Mouse (Mus musculus) neural tube, embryonic 13.5 days (tissue): ENCODE measurements at regions not wholly inside any gene's neighbourhood (a gene's known extent, or its start where the extent isn't known, plus 50 kb on each side); places are given as distances from the start of the nearest gene placed in this dataset.

Experiments
- ATAC-seq: fragments of 200-750 bp; cut with Nextera tagmentation; 2 replicates; pipeline ENCODE4 v1.8.0; 2017; ENCODE audit warnings: low read depth, mild to moderate bottlenecking, moderate TSS enrichment, moderate library complexity
- H3K27ac ChIP-seq: fragments of 300-500 bp; sonication (generic); replicated peaks from 2 replicates; pipeline ENCODE4 v1.5.1; 2015; ENCODE audit warnings: moderate library complexity, mild to moderate bottlenecking, inconsistent platforms
- H3K27me3 ChIP-seq: fragments of 300-500 bp; sonication (generic); 2 replicates; pipeline ENCODE4 v1.6.1; 2015; ENCODE audit warnings: mild to moderate bottlenecking, inconsistent platforms
- H3K36me3 ChIP-seq: fragments of 300-500 bp; sonication (generic); 2 replicates; pipeline ENCODE4 v1.6.1; 2015; ENCODE audit warnings: mild to moderate bottlenecking, inconsistent platforms
- H3K4me1 ChIP-seq: fragments of 300-500 bp; sonication (generic); replicated peaks from 2 replicates; pipeline ENCODE4 v1.6.1; 2015; ENCODE audit warnings: inconsistent platforms
- H3K4me2 ChIP-seq: fragments of 300-500 bp; sonication (generic); 2 replicates; pipeline ENCODE4 v1.6.1; 2015; ENCODE audit warnings: inconsistent platforms, mild to moderate bottlenecking, moderate library complexity
- H3K4me3 ChIP-seq: fragments of 300-500 bp; sonication (generic); 2 replicates; pipeline ENCODE4 v1.5.1; 2015; ENCODE audit warnings: mild to moderate bottlenecking, inconsistent platforms
- H3K9ac ChIP-seq: fragments of 300-500 bp; sonication (generic); 2 replicates; pipeline ENCODE4 v1.6.1; 2015; ENCODE audit warnings: moderate library complexity, mild to moderate bottlenecking, inconsistent platforms
- H3K9me3 ChIP-seq: fragments of 300-500 bp; sonication (generic); 2 replicates; pipeline ENCODE4 v1.6.1; 2016; ENCODE audit warnings: inconsistent platforms
- WGBS: fragments of 180-500 bp; shearing (Covaris S2); methylation state at CpG from one replicate; pipeline ENCODE4 v1.1.7; 2015; 5-methylcytosine and 5-hydroxymethylcytosine counted together

- H3K9ac ChIP-seq = no peak overlapping the region
- no peaks in the 10 kb centered on the region for H3K27me3 ChIP-seq
- no peaks in the 10 kb centered on the region for H3K9me3 ChIP-seq
- no peaks in the 10 kb centered on the region for H3K36me3 ChIP-seq
- H3K4me1 ChIP-seq = no peaks in the 10 kb centered on the region
- WGBS = 46% methylated on average over 2 of the region's 2 CpGs
- no peak for ATAC-seq
- no peak overlapping the region for H3K27ac ChIP-seq
- H3K4me3 ChIP-seq = no peak overlapping the region
- H3K4me2 ChIP-seq = no peak overlapping the region
Observed at GRCm38 (mm10) chr3:58318756-58319155, 95.8 kb upstream of the Tsc22d2 start.

DNA sequence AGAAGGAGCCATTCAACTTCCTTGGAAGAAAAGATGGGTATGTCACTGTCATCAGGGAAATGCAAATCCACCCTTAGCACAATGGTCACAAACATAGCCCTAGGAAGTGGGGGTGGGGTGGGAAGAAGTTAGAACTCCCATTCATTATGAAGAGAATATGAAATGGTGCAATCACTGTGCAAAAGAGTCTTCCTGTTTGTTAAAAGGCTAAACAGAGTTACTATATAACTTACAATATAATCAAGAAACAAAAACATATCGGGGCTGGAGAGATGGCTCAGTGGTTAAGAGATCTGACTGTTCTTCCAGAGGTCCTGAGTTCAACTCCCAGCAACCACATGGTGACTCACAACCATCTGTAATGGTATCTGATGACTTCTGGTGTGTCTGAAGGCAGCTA, 95.1 kb upstream of the Tsc22d2 start:
- ATAC-seq = no peak
- Histone ChIP-seq H3K27ac (no peak overlapping the region), H3K36me3 (no peaks in the 10 kb centered on the region), H3K4me1 (no peaks in the 10 kb centered on the region), H3K4me3 (no peak overlapping the region), H3K4me2 (no peak overlapping the region), H3K9me3 (no peaks in the 10 kb centered on the region), H3K27me3 (no peaks in the 10 kb centered on the region), H3K9ac (no peak overlapping the region)
- 83% methylated on average over 1 of the region's 1 CpGs for WGBS

GRCm38 (mm10) chr3:58320812-58321211, 93.7 kb upstream of the Tsc22d2 start:
- Histone ChIP-seq H3K27ac (no peak overlapping the region), H3K4me2 (no peak overlapping the region), H3K9ac (no peak overlapping the region), H3K9me3 (no peaks in the 10 kb centered on the region), H3K36me3 (no peaks in the 10 kb centered on the region), H3K27me3 (no peaks in the 10 kb centered on the region), H3K4me1 (no peaks in the 10 kb centered on the region), H3K4me3 (no peak overlapping the region)
- no peak for ATAC-seq
- WGBS = 78% methylated on average over 4 of the region's 4 CpGs

DNA sequence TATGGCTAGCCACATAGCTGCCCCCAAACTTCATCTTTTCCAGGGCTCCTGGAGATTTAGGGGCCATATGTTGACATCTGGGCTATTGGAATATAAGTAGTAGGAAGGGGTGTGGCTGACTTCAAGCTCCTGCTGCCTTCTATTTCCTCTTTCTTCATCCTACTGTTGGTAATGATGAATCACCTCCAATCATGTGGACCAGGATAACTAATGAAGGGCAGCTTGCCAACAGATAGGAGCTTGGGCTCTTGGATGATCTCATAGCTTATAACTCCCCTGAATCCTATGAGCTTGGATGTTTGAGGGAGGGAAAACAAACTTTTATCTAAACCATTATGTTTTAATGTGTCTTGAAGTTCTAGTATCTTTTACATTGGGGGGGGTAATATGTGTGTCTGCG, 92.2 kb upstream of the Tsc22d2 start:
- no peaks in the 10 kb centered on the region for H3K4me1 ChIP-seq
- 92% methylated on average over 1 of the region's 1 CpGs for WGBS
- no peak overlapping the region for H3K4me3 ChIP-seq
- H3K27ac ChIP-seq = no peak overlapping the region
- no peak for ATAC-seq
- no peaks in the 10 kb centered on the region for H3K9me3 ChIP-seq
- no peaks in the 10 kb centered on the region for H3K36me3 ChIP-seq
- no peaks in the 10 kb centered on the region for H3K27me3 ChIP-seq
- no peak overlapping the region for H3K9ac ChIP-seq
- no peak overlapping the region for H3K4me2 ChIP-seq

GRCm38 (mm10) chr3:58327721-58328120, 86.8 kb upstream of the Tsc22d2 start:
- H3K4me1 ChIP-seq = no peaks in the 10 kb centered on the region
- no peaks in the 10 kb centered on the region for H3K36me3 ChIP-seq
- no peaks in the 10 kb centered on the region for H3K9me3 ChIP-seq
- no peak overlapping the region for H3K9ac ChIP-seq
- no peak overlapping the region for H3K4me2 ChIP-seq
- ATAC-seq = no peak
- H3K27me3 ChIP-seq = no peaks in the 10 kb centered on the region
- H3K4me3 ChIP-seq = no peak overlapping the region
- 85% methylated on average over 2 of the region's 2 CpGs for WGBS
- H3K27ac ChIP-seq = no peak overlapping the region

- Histone ChIP-seq H3K9ac (no peak overlapping the region), H3K4me3 (no peak overlapping the region), H3K4me2 (no peak overlapping the region), H3K4me1 (peaks cover 2% of the 10 kb centered on the region), H3K27ac (no peak overlapping the region), H3K9me3 (no peaks in the 10 kb centered on the region), H3K36me3 (no peaks in the 10 kb centered on the region), H3K27me3 (no peaks in the 10 kb centered on the region)
- WGBS = 89% methylated on average over 2 of the region's 2 CpGs
- no peak for ATAC-seq
Observed at GRCm38 (mm10) chr3:58330186-58330585, 84.3 kb upstream of the Tsc22d2 start.

GRCm38 (mm10) chr3:58333997-58334396, 80.5 kb upstream of the Tsc22d2 start:
- H3K36me3 ChIP-seq = no peaks in the 10 kb centered on the region
- 63% methylated on average over 7 of the region's 7 CpGs for WGBS
- ATAC-seq = no peak
- H3K9me3 ChIP-seq = no peaks in the 10 kb centered on the region
- peaks cover 14% of the 10 kb centered on the region for H3K4me1 ChIP-seq
- no peaks in the 10 kb centered on the region for H3K27me3 ChIP-seq
- H3K9ac ChIP-seq = no peak overlapping the region
- H3K4me3 ChIP-seq = no peak overlapping the region
- no peak overlapping the region for H3K4me2 ChIP-seq
- no peak overlapping the region for H3K27ac ChIP-seq

GRCm38 (mm10) chr3:58335277-58335676, 79.2 kb upstream of the Tsc22d2 start:
- no peak overlapping the region for H3K4me2 ChIP-seq
- 69% methylated on average over 6 of the region's 6 CpGs for WGBS
- no peak overlapping the region for H3K9ac ChIP-seq

GRCm38 (mm10) chr3:58336135-58336534, 78.4 kb upstream of the Tsc22d2 start:
- H3K4me2 ChIP-seq = no peak overlapping the region
- no peak overlapping the region for H3K9ac ChIP-seq
- no peak overlapping the region for H3K4me3 ChIP-seq
- H3K36me3 ChIP-seq = no peaks in the 10 kb centered on the region
- H3K9me3 ChIP-seq = no peaks in the 10 kb centered on the region
- H3K27me3 ChIP-seq = no peaks in the 10 kb centered on the region
- ATAC-seq = no peak
- peaks cover 14% of the 10 kb centered on the region for H3K4me1 ChIP-seq
- WGBS = 49% methylated on average over 5 of the region's 5 CpGs
- H3K27ac ChIP-seq = no peak overlapping the region

More at GRCm38 (mm10) chr3:58335277-58335676, 79.2 kb upstream of the Tsc22d2 start:
- peaks cover 14% of the 10 kb centered on the region for H3K4me1 ChIP-seq
- no peak overlapping the region for H3K4me3 ChIP-seq
- no peak overlapping the region for H3K27ac ChIP-seq
- no peaks in the 10 kb centered on the region for H3K9me3 ChIP-seq
- H3K36me3 ChIP-seq = no peaks in the 10 kb centered on the region
- no peak for ATAC-seq
- no peaks in the 10 kb centered on the region for H3K27me3 ChIP-seq

- no peaks in the 10 kb centered on the region for H3K9me3 ChIP-seq
- peaks cover 14% of the 10 kb centered on the region for H3K4me1 ChIP-seq
- H3K4me2 ChIP-seq = no peak overlapping the region
- 89% methylated on average over 6 of the region's 6 CpGs for WGBS
- H3K36me3 ChIP-seq = no peaks in the 10 kb centered on the region
- no peak overlapping the region for H3K4me3 ChIP-seq
- no peak for ATAC-seq
- H3K27ac ChIP-seq = no peak overlapping the region
- H3K9ac ChIP-seq = no peak overlapping the region
- no peaks in the 10 kb centered on the region for H3K27me3 ChIP-seq
Observed at GRCm38 (mm10) chr3:58336590-58336989, 77.9 kb upstream of the Tsc22d2 start.

GRCm38 (mm10) chr3:58338976-58339375, 75.5 kb upstream of the Tsc22d2 start:
- no peak overlapping the region for H3K9ac ChIP-seq
- no peaks in the 10 kb centered on the region for H3K27me3 ChIP-seq
- H3K4me3 ChIP-seq = no peak overlapping the region
- ATAC-seq = no peak
- no peak overlapping the region for H3K27ac ChIP-seq
- no peaks in the 10 kb centered on the region for H3K9me3 ChIP-seq
- H3K4me2 ChIP-seq = no peak overlapping the region
- peaks cover 14% of the 10 kb centered on the region for H3K4me1 ChIP-seq
- no peaks in the 10 kb centered on the region for H3K36me3 ChIP-seq
- WGBS = 85% methylated on average over 7 of the region's 7 CpGs

- no peak overlapping the region for H3K27ac ChIP-seq
- 86% methylated on average over 1 of the region's 1 CpGs for WGBS
- H3K4me1 ChIP-seq = no peaks in the 10 kb centered on the region
- H3K36me3 ChIP-seq = no peaks in the 10 kb centered on the region
- H3K27me3 ChIP-seq = no peaks in the 10 kb centered on the region
- no peak overlapping the region for H3K9ac ChIP-seq
- H3K9me3 ChIP-seq = no peaks in the 10 kb centered on the region
- H3K4me3 ChIP-seq = no peak overlapping the region
- no peak for ATAC-seq
- H3K4me2 ChIP-seq = no peak overlapping the region
Observed at GRCm38 (mm10) chr3:58342096-58342495, 72.4 kb upstream of the Tsc22d2 start.

GRCm38 (mm10) chr3:58362563-58362962, 52.0 kb upstream of the Tsc22d2 start:
- H3K4me2 ChIP-seq = no peak overlapping the region

More at GRCm38 (mm10) chr3:58362563-58362962, 52.0 kb upstream of the Tsc22d2 start:
- H3K9ac ChIP-seq = no peak overlapping the region
- no peaks in the 10 kb centered on the region for H3K9me3 ChIP-seq
- H3K4me1 ChIP-seq = no peaks in the 10 kb centered on the region
- H3K27me3 ChIP-seq = no peaks in the 10 kb centered on the region
- H3K4me3 ChIP-seq = no peak overlapping the region
- no peak for ATAC-seq
- WGBS = 84% methylated on average over 4 of the region's 4 CpGs
- no peak overlapping the region for H3K27ac ChIP-seq
- no peaks in the 10 kb centered on the region for H3K36me3 ChIP-seq
